Comparison of ENCODE assay signal across 26 mouse cellular contexts in the genomic region with DNA sequence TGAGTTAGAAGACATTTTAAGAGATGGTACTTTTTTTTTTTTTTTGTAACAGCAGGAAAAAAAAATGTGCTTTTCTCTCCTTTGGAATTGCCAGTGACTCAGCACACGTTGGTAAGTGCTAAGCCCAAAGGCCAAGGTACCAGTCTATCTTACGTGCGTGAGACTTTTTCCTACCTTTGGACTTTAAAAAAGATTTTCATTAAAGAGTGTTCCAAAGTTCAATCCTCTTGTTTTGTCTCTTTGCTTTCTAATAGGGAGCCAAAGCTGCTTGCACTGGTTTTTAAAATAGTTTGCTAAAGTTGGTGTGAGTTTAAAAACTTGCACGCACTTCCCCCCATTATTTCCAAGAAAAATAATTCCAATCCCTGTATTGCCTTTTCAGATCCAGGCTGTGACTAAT. TPM values are rescaled to one million over a fixed set of nuclear protein-coding genes. Genes with fewer than 3 reads are reported as not detected.
DNase-seq lines count a peak whose midpoint lies in the region; ATAC-seq and TF ChIP-seq lines count a peak whose summit lies in the region.
"Had no signal": no experiment of that assay in that cellular context is flagged by ENCODE, and none has a peak within 500 bp of the region (broad histone marks: within the 10 kb centered on the region; RNA-seq: fewer than 3 reads in every experiment).

No protein-coding gene starts in this region.

- H3K4me3 ChIP-seq in kidney, embryonic 15.5 days (replicated peaks): no peak overlapping the region
- no peak overlapping the region for H3K4me3 ChIP-seq in liver, adult 2 months (ENCODE audit: insufficient read depth, low read depth, low read length)
- no peak overlapping the region for H3K4me3 ChIP-seq in liver, postnatal 0 days (ENCODE audit: low read depth, low read length)
- H3K4me3 ChIP-seq: embryonic facial prominence, embryonic 12.5 days; forebrain, embryonic 12.5 days; heart, adult 2 months; heart, embryonic 15.5 days had no signal

- no peaks in the 10 kb centered on the region for H3K4me1 ChIP-seq in kidney, embryonic 15.5 days
- peaks cover 3% of the 10 kb centered on the region for H3K4me1 ChIP-seq in liver, adult 2 months (ENCODE audit: control insufficient read depth, insufficient read depth, low read length)
- no peaks in the 10 kb centered on the region for H3K4me1 ChIP-seq in liver, postnatal 0 days (ENCODE audit: insufficient read depth)
- H3K4me1 ChIP-seq: embryonic facial prominence, embryonic 12.5 days; forebrain, embryonic 12.5 days; heart, embryonic 15.5 days had no signal

- no peak overlapping the region for H3K4me2 ChIP-seq in kidney, embryonic 15.5 days
- no peak overlapping the region for H3K4me2 ChIP-seq in liver, postnatal 0 days (ENCODE audit: low read depth, low read length)
- H3K4me2 ChIP-seq: embryonic facial prominence, embryonic 12.5 days; forebrain, embryonic 12.5 days; heart, embryonic 11.5 days; heart, embryonic 15.5 days; hindbrain, embryonic 14.5 days had no signal

- no peaks in the 10 kb centered on the region for H3K36me3 ChIP-seq in kidney, embryonic 15.5 days
- no peaks in the 10 kb centered on the region for H3K36me3 ChIP-seq in liver, adult 2 months (ENCODE audit: control insufficient read depth, insufficient read depth, low read length)
- H3K36me3 ChIP-seq in liver, postnatal 0 days (replicated peaks; ENCODE audit: insufficient read depth, low read length): no peaks in the 10 kb centered on the region
- H3K36me3 ChIP-seq: embryonic facial prominence, embryonic 12.5 days; forebrain, embryonic 12.5 days; heart, embryonic 15.5 days had no signal

- no peak overlapping the region for H3K27ac ChIP-seq in kidney, embryonic 15.5 days
- H3K27ac ChIP-seq in liver, adult 2 months (replicated peaks; ENCODE audit: insufficient read depth, low read depth, low read length): no peak overlapping the region
- H3K27ac ChIP-seq in liver, postnatal 0 days (ENCODE audit: low read depth): no peak overlapping the region
- H3K27ac ChIP-seq: embryonic facial prominence, embryonic 12.5 days; forebrain, embryonic 12.5 days; heart, adult 2 months; heart, embryonic 15.5 days; hindbrain, embryonic 14.5 days had no signal

- TF ChIP-seq CTCF in liver, adult 2 months (IDR thresholded peaks at IDR 0.05; ENCODE audit: low read depth, low read length): no peak
- TF ChIP-seq CTCF in liver, postnatal 0 days (IDR thresholded peaks at IDR 0.05; ENCODE audit: low read depth): no peak

- H3K27me3 ChIP-seq in kidney, embryonic 15.5 days: 0 out of 2 replicates have a peak, but pooled peaks cover 3% of the 10 kb centered on the region
- H3K27me3 ChIP-seq in liver, adult 2 months (ENCODE audit: control insufficient read depth, insufficient read depth, low read length): no peaks in the 10 kb centered on the region
- no peaks in the 10 kb centered on the region for H3K27me3 ChIP-seq in liver, postnatal 0 days (ENCODE audit: insufficient read depth, low read length)
- H3K27me3 ChIP-seq: embryonic facial prominence, embryonic 12.5 days; forebrain, embryonic 12.5 days; heart, embryonic 15.5 days had no signal

- TF ChIP-seq EP300 in liver, postnatal 0 days (IDR thresholded peaks at IDR 0.05; ENCODE audit: low read depth): no peak

- H3K9me3 ChIP-seq in kidney, embryonic 15.5 days (replicated peaks): no peaks in the 10 kb centered on the region
- no peaks in the 10 kb centered on the region for H3K9me3 ChIP-seq in liver, postnatal 0 days (ENCODE audit: low read length)
- H3K9me3 ChIP-seq: embryonic facial prominence, embryonic 12.5 days; forebrain, embryonic 12.5 days; heart, embryonic 15.5 days had no signal

- TF ChIP-seq POLR2A in liver, adult 2 months (IDR thresholded peaks at IDR 0.05; ENCODE audit: extremely low read depth, insufficient read depth, low read length): no peak

- DNase-seq in kidney, adult 8-10 months: peak; percentile 9 to 70
- DNase-seq in liver, adult 2 months (ENCODE audit: extremely low read depth, low read depth, low spot score): peak; percentile 87
- DNase-seq in liver, postnatal 0 days: no peak
- peak; percentile 15 to 38 for DNase-seq in kidney, postnatal 25 days
- DNase-seq: adrenal gland, adult 8-10 months; cerebellum, adult 11 months; cerebellum, adult 8-10 months; cerebellum, postnatal 25 days; gastrocnemius, postnatal 14 days; heart, adult 2 months; heart, postnatal 14 days had no signal

- H3K79me2 ChIP-seq in liver, adult 2 months (ENCODE audit: control insufficient read depth, insufficient read depth, low read length): no peaks in the 10 kb centered on the region

- no peak for ATAC-seq in kidney, embryonic 15.5 days (replicated peaks; ENCODE audit: low FRiP score)
- ATAC-seq in liver, postnatal 0 days: no peak
- ATAC-seq in frontal cortex, adult (ENCODE audit: low TSS enrichment): no peak
- ATAC-seq: forebrain, embryonic 16.5 days had no signal

- 85% methylated on average over 4 of the region's 4 CpGs for WGBS in kidney, embryonic 15.5 days
- WGBS in liver, adult 2 months: 21% methylated on average over 4 of the region's 4 CpGs
- 76% methylated on average over 4 of the region's 4 CpGs for WGBS in liver, postnatal 0 days (ENCODE audit: insufficient replicate concordance)

- H3K9ac ChIP-seq in kidney, embryonic 15.5 days: no peak overlapping the region
- no peak overlapping the region for H3K9ac ChIP-seq in liver, adult 2 months (ENCODE audit: low read depth, low read length)
- H3K9ac ChIP-seq in liver, postnatal 0 days (replicated peaks): no peak overlapping the region
- H3K9ac ChIP-seq: embryonic facial prominence, embryonic 12.5 days; forebrain, embryonic 12.5 days; heart, embryonic 15.5 days; hindbrain, embryonic 14.5 days had no signal

RNA-seq across cellular contexts. Expression of a gene that starts 7.0 kb away (rescaled TPM):
- not detected in 2 replicates for polyA plus RNA-seq in kidney, embryonic 15.5 days (2015; fragmentation: Nextera tagmentation; extraction: Ambion mirVana)
- total RNA-seq in liver, adult 2 months (2014; rRNA removed): not detected in 2 replicates
- not detected in 2 replicates for polyA plus RNA-seq in liver, adult 2 months (2012; rRNA removed)
- polyA plus RNA-seq in liver, postnatal 0 days (2015; fragmentation: Nextera tagmentation; extraction: Ambion mirVana): not detected in 2 replicates
- total RNA-seq: adrenal gland, adult 8-10 months; heart, adult 2 months; hematopoietic stem cell, adult 5-6 weeks had no signal
- polyA plus RNA-seq: embryonic facial prominence, embryonic 12.5 days; forebrain, embryonic 12.5 days had no signal

RNA-seq across cellular contexts. Expression of a gene that starts 11.9 kb away (rescaled TPM):
- polyA plus RNA-seq in kidney, embryonic 15.5 days (2015; fragmentation: Nextera tagmentation; extraction: Ambion mirVana): not detected in 2 replicates
- total RNA-seq in liver, adult 2 months (2014; rRNA removed): not detected in 2 replicates
- polyA plus RNA-seq in liver, adult 2 months (2012; rRNA removed): not detected in 2 replicates
- polyA plus RNA-seq in liver, postnatal 0 days (2015; fragmentation: Nextera tagmentation; extraction: Ambion mirVana): not detected in 2 replicates
- total RNA-seq: adrenal gland, adult 8-10 months; adrenal gland, postnatal 4 days; ES-E14; gastrocnemius, adult 18-20 months; gastrocnemius, postnatal 14 days; heart, adult 2 months; heart, postnatal 14 days; hematopoietic stem cell, adult 5-6 weeks had no signal
- polyA plus RNA-seq: brain, embryonic 14.5 days; cortical plate, adult 2 months; embryonic facial prominence, embryonic 12.5 days; forebrain, embryonic 12.5 days; forebrain, embryonic 16.5 days; gonadal fat pad, adult 2 months; heart, adult 2 months; heart, embryonic 11.5 days; heart, embryonic 15.5 days; hindbrain, embryonic 14.5 days had no signal
